Comparison of ENCODE assay signal across 10 mouse cellular contexts in genomic region chr10:23811635-23812437, GRCm38 (mm10). TPM values are rescaled to one million over a fixed set of nuclear protein-coding genes. Genes with fewer than 3 reads are reported as not detected.
DNase-seq lines count a peak whose midpoint lies in the region; ATAC-seq and TF ChIP-seq lines count a peak whose summit lies in the region.
"Had no signal": no experiment of that assay in that cellular context is flagged by ENCODE, and none has a peak within 500 bp of the region (broad histone marks: within the 10 kb centered on the region; RNA-seq: fewer than 3 reads in every experiment).

No protein-coding gene starts in this region.

- no peak for TF ChIP-seq POLR2A in brain, embryonic 14.5 days (IDR thresholded peaks at IDR 0.05; ENCODE audit: borderline replicate concordance, extremely low read depth, insufficient read depth, insufficient read length, poor library complexity, severe bottlenecking)
- no peak for TF ChIP-seq POLR2A in limb, embryonic 14.5 days (IDR thresholded peaks at IDR 0.05; ENCODE audit: borderline replicate concordance, extremely low read depth, insufficient read depth, insufficient read length)

- no peak overlapping the region for H3K9ac ChIP-seq in liver, embryonic 12.5 days
- H3K9ac ChIP-seq in forebrain, embryonic 14.5 days (ENCODE audit: low read length), result no peak overlapping the region
- H3K9ac ChIP-seq in limb, embryonic 14.5 days (ENCODE audit: low read depth, low read length, severe bottlenecking), result no peak overlapping the region
- H3K9ac ChIP-seq in neural tube, embryonic 14.5 days (replicated peaks; ENCODE audit: low read depth, low read length), result no peak overlapping the region
- H3K9ac ChIP-seq: embryonic facial prominence, embryonic 15.5 days had no signal

- ATAC-seq in liver, embryonic 12.5 days, result no peak
- ATAC-seq in forebrain, embryonic 14.5 days, result peak; percentile 47; the same call in 1 of the 2 replicates
- peak; percentile 71 for ATAC-seq in inflammation-experienced regulatory T-cells, adult 6 months
- no peak for ATAC-seq in limb, embryonic 14.5 days (ENCODE audit: low FRiP score, low read depth)
- ATAC-seq in neural tube, embryonic 14.5 days (ENCODE audit: low read depth), result peak; percentile 69

- TF ChIP-seq CTCF in brain, embryonic 14.5 days (IDR thresholded peaks at IDR 0.05; ENCODE audit: borderline replicate concordance, extremely low read depth, insufficient read depth, insufficient read length), result peak; percentile 72; the same call in 1 of the 2 replicates

- H3K27me3 ChIP-seq in liver, embryonic 12.5 days (replicated peaks), result no peaks in the 10 kb centered on the region
- H3K27me3 ChIP-seq in forebrain, embryonic 14.5 days (replicated peaks; ENCODE audit: control insufficient read depth, insufficient read depth, low read length), result no peaks in the 10 kb centered on the region
- H3K27me3 ChIP-seq in limb, embryonic 14.5 days (ENCODE audit: control insufficient read depth, insufficient read depth, low read length), result no peaks in the 10 kb centered on the region
- H3K27me3 ChIP-seq in neural tube, embryonic 14.5 days (ENCODE audit: control insufficient read depth, insufficient read depth, low read length), result no peaks in the 10 kb centered on the region
- H3K27me3 ChIP-seq: embryonic facial prominence, embryonic 15.5 days; megakaryocyte, embryonic 14.5 days had no signal

- no peak overlapping the region for H3K4me2 ChIP-seq in liver, embryonic 12.5 days
- H3K4me2 ChIP-seq in forebrain, embryonic 14.5 days (ENCODE audit: low read length), result no peak overlapping the region
- H3K4me2 ChIP-seq in limb, embryonic 14.5 days (replicated peaks; ENCODE audit: low read depth, low read length, severe bottlenecking), result no peak overlapping the region
- H3K4me2 ChIP-seq in neural tube, embryonic 14.5 days (ENCODE audit: low read depth, low read length), result no peak overlapping the region
- H3K4me2 ChIP-seq: embryonic facial prominence, embryonic 15.5 days had no signal

- 50% methylated on average over 8 of the region's 12 CpGs for WGBS in liver, embryonic 12.5 days (ENCODE audit: insufficient replicate concordance)
- WGBS in forebrain, embryonic 14.5 days, result 75% methylated on average over 8 of the region's 12 CpGs
- WGBS in limb, embryonic 14.5 days, result 76% methylated on average over 8 of the region's 12 CpGs
- 76% methylated on average over 8 of the region's 12 CpGs for WGBS in neural tube, embryonic 14.5 days

- H3K4me1 ChIP-seq in liver, embryonic 12.5 days, result no peaks in the 10 kb centered on the region
- H3K4me1 ChIP-seq in forebrain, embryonic 14.5 days (ENCODE audit: control insufficient read depth, insufficient read depth, low read length), result no peaks in the 10 kb centered on the region
- H3K4me1 ChIP-seq in limb, embryonic 14.5 days (ENCODE audit: control insufficient read depth, insufficient read depth, low read length), result no peaks in the 10 kb centered on the region
- no peaks in the 10 kb centered on the region for H3K4me1 ChIP-seq in neural tube, embryonic 14.5 days (ENCODE audit: control insufficient read depth, insufficient read depth, low read length)
- H3K4me1 ChIP-seq: embryonic facial prominence, embryonic 15.5 days had no signal

- no peak overlapping the region for H3K27ac ChIP-seq in liver, embryonic 12.5 days
- no peak overlapping the region for H3K27ac ChIP-seq in forebrain, embryonic 14.5 days (ENCODE audit: low read depth, low read length)
- no peak overlapping the region for H3K27ac ChIP-seq in limb, embryonic 14.5 days (replicated peaks; ENCODE audit: low read depth, low read length)
- H3K27ac ChIP-seq in neural tube, embryonic 14.5 days (ENCODE audit: low read depth, low read length), result no peak overlapping the region
- H3K27ac ChIP-seq: embryonic facial prominence, embryonic 15.5 days had no signal

- no peaks in the 10 kb centered on the region for H3K36me3 ChIP-seq in liver, embryonic 12.5 days
- H3K36me3 ChIP-seq in forebrain, embryonic 14.5 days (ENCODE audit: control insufficient read depth, insufficient read depth, low read length), result peaks cover 22% of the 10 kb centered on the region
- H3K36me3 ChIP-seq in limb, embryonic 14.5 days (ENCODE audit: control insufficient read depth, insufficient read depth, low read length), result peaks cover 16% of the 10 kb centered on the region; the same call in 1 of the 2 replicates
- H3K36me3 ChIP-seq in neural tube, embryonic 14.5 days (ENCODE audit: control insufficient read depth, insufficient read depth, low read length), result 0 out of 2 replicates have a peak, but pooled peaks cover 4% of the 10 kb centered on the region

- H3K4me3 ChIP-seq in liver, embryonic 12.5 days, result no peak overlapping the region
- no peak overlapping the region for H3K4me3 ChIP-seq in forebrain, embryonic 14.5 days (ENCODE audit: low read depth, low read length)
- H3K4me3 ChIP-seq in limb, embryonic 14.5 days (replicated peaks; ENCODE audit: low read length), result no peak overlapping the region
- H3K4me3 ChIP-seq in neural tube, embryonic 14.5 days (ENCODE audit: low read depth, low read length), result no peak overlapping the region
- H3K4me3 ChIP-seq: embryonic facial prominence, embryonic 15.5 days; megakaryocyte, embryonic 14.5 days had no signal

- no peaks in the 10 kb centered on the region for H3K9me3 ChIP-seq in liver, embryonic 12.5 days (replicated peaks)
- no peaks in the 10 kb centered on the region for H3K9me3 ChIP-seq in forebrain, embryonic 14.5 days (replicated peaks; ENCODE audit: control insufficient read depth, low read length)
- no peaks in the 10 kb centered on the region for H3K9me3 ChIP-seq in limb, embryonic 14.5 days (ENCODE audit: control insufficient read depth, low read length)
- H3K9me3 ChIP-seq in neural tube, embryonic 14.5 days (ENCODE audit: control insufficient read depth, low read length), result no peaks in the 10 kb centered on the region
- H3K9me3 ChIP-seq: embryonic facial prominence, embryonic 15.5 days; megakaryocyte, embryonic 14.5 days had no signal

- peak; percentile 62 for DNase-seq in liver
- peak; percentile 83 for DNase-seq in brain, embryonic 14.5 days (ENCODE audit: low read depth)
- DNase-seq in forebrain, embryonic 14.5 days (ENCODE audit: low spot score), result peak; percentile 77
- DNase-seq in limb, embryonic 14.5 days (ENCODE audit: low spot score), result peak; percentile 65
- DNase-seq in testis, postnatal 10 days (ENCODE audit: low spot score), result peak; percentile 89

RNA-seq across cellular contexts. Expression of gene Slc18b1, which starts 15.1 kb away (rescaled TPM):
- 2.6 and 3.4 TPM in 2 replicates for polyA plus RNA-seq in liver, embryonic 12.5 days (2016; fragmentation: Nextera tagmentation; extraction: Ambion mirVana)
- polyA plus RNA-seq in brain, embryonic 14.5 days (2012; rRNA removed), result 25.7 and 28.3 TPM in 2 replicates
- 19.5 and 22.2 TPM in 2 replicates for polyA plus RNA-seq in forebrain, embryonic 14.5 days (2014; fragmentation: Nextera tagmentation; extraction: Ambion mirVana)
- polyA plus RNA-seq in inflammation-experienced regulatory T-cells, adult 6 months (2017; shearing (Covaris generic)), result not detected
- 23.8 and 27.8 TPM in 2 replicates for polyA plus RNA-seq in limb, embryonic 14.5 days (2012; rRNA removed)
- 16.1 and 22.4 TPM in 2 replicates for polyA plus RNA-seq in limb, embryonic 14.5 days (2014; fragmentation: Nextera tagmentation; extraction: Ambion mirVana)
- polyA plus RNA-seq in neural tube, embryonic 14.5 days (2014; fragmentation: Nextera tagmentation; extraction: Ambion mirVana), result 21.5 and 26.8 TPM in 2 replicates

RNA-seq across cellular contexts. Expression of gene Rps12, which starts 24.8 kb away (rescaled TPM):
- 192 and 199 TPM in 2 replicates for polyA plus RNA-seq in liver, embryonic 12.5 days (2016; fragmentation: Nextera tagmentation; extraction: Ambion mirVana)
- polyA plus RNA-seq in brain, embryonic 14.5 days (2012; rRNA removed), result 2,858 and 3,479 TPM in 2 replicates
- polyA plus RNA-seq in forebrain, embryonic 14.5 days (2014; fragmentation: Nextera tagmentation; extraction: Ambion mirVana), result 143 and 176 TPM in 2 replicates
- polyA plus RNA-seq in inflammation-experienced regulatory T-cells, adult 6 months (2017; shearing (Covaris generic)), result 100 to 1,000 TPM in 2 of 3 experiments, 10 to 100 TPM in 1; 92.3 to 940 (median 123) TPM
- polyA plus RNA-seq in limb, embryonic 14.5 days (2012; rRNA removed), result 5,532 and 5,668 TPM in 2 replicates
- 252 and 266 TPM in 2 replicates for polyA plus RNA-seq in limb, embryonic 14.5 days (2014; fragmentation: Nextera tagmentation; extraction: Ambion mirVana)
- 99.8 and 115 TPM in 2 replicates for polyA plus RNA-seq in neural tube, embryonic 14.5 days (2014; fragmentation: Nextera tagmentation; extraction: Ambion mirVana)

RNA-seq across cellular contexts. Expression of gene Vnn3, which starts 39.4 kb away (rescaled TPM):
- 0.07 TPM in 1 of 2 replicates, not detected in the other for polyA plus RNA-seq in liver, embryonic 12.5 days (2016; fragmentation: Nextera tagmentation; extraction: Ambion mirVana)
- 0.04 and 0.10 TPM in 2 replicates for polyA plus RNA-seq in brain, embryonic 14.5 days (2012; rRNA removed)
- polyA plus RNA-seq in forebrain, embryonic 14.5 days (2014; fragmentation: Nextera tagmentation; extraction: Ambion mirVana), result 0.11 TPM in 1 of 2 replicates, not detected in the other
- not detected for polyA plus RNA-seq in inflammation-experienced regulatory T-cells, adult 6 months (2017; shearing (Covaris generic))
- 0.04 and 0.08 TPM in 2 replicates for polyA plus RNA-seq in limb, embryonic 14.5 days (2012; rRNA removed)
- 0.11 and 0.23 TPM in 2 replicates for polyA plus RNA-seq in limb, embryonic 14.5 days (2014; fragmentation: Nextera tagmentation; extraction: Ambion mirVana)
- polyA plus RNA-seq in neural tube, embryonic 14.5 days (2014; fragmentation: Nextera tagmentation; extraction: Ambion mirVana), result not detected in 2 replicates

Comparison
In these comparisons a context has a peak if more than half of its experiments do, and no peak if none do; other contexts are left out.
1. ATAC-seq: peak in forebrain, embryonic 14.5 days (single experiment), inflammation-experienced regulatory T-cells, adult 6 months (single experiment) and neural tube, embryonic 14.5 days (single experiment); none in liver, embryonic 12.5 days (single experiment) and limb, embryonic 14.5 days (single experiment).
2. Peak in every context shown above with its lines, with median percentiles within 50 percentile points of each other: DNase-seq.